Mouse (Mus musculus): ENCODE measurements around the gene Grhpr. TPM values are rescaled to one million over a fixed set of nuclear protein-coding genes. Genes with fewer than 3 reads are reported as not detected.
A peak's percentile ranks its signal among the peaks of the same experiment; 100 is the strongest.
"Not testable (repeated sequence)": the region's sequence is repeated elsewhere in the genome, so short reads cannot be mapped to it uniquely, and the experiment has no call there.

Grhpr gene
- total and polyA plus RNA-seq, 2 experiments from 2014 or later, result 103 to 147 TPM

- Histone ChIP-seq H3K9me3 (replicated peaks; ENCODE audit: control insufficient read depth, low read length) (no peaks in the 10 kb centered on the region), H3K4me2 (ENCODE audit: low read depth, low read length) (peak overlapping the region; percentile 79), H3K27ac (ENCODE audit: low read depth) (no peak overlapping the region), H3K27me3 (ENCODE audit: control insufficient read depth, insufficient read depth, low read length) (no peaks in the 10 kb centered on the region), H3K9ac (replicated peaks; ENCODE audit: low read depth, low read length) (peak overlapping the region; percentile 69), H3K36me3 (replicated peaks; ENCODE audit: control insufficient read depth, insufficient read depth, low read length) (peaks cover 37% of the 10 kb centered on the region), H3K4me1 (ENCODE audit: control insufficient read depth, insufficient read depth) (peaks cover 32% of the 10 kb centered on the region), H3K4me3 (ENCODE audit: low read depth, low read length) (no peak overlapping the region; the same call in 1 of the 2 replicates)
- WGBS, result 52% methylated on average over 11 of the region's 11 CpGs
- DNase-seq (ENCODE audit: low spot score) (no peak), ATAC-seq (ENCODE audit: insufficient read depth, low read depth) (no peak)
- no peak for TF ChIP-seq EP300 (IDR thresholded peaks at IDR 0.05; ENCODE audit: low read depth)
- TF ChIP-seq CTCF (IDR thresholded peaks at IDR 0.05; ENCODE audit: low read depth), result no peak
Observed at GRCm38 (mm10) chr4:44982440-44983130, 1.4 kb downstream of the Grhpr start.

GRCm38 (mm10) chr4:44983131-44983740 is 2.0 kb downstream of the Grhpr start:
- H3K9ac ChIP-seq (replicated peaks; ENCODE audit: low read depth, low read length), result 0 out of 2 replicates have a peak overlapping the region, but pooled peaks have one; percentile 69

GRCm38 (mm10) chr4:44990560-44990959 is 9.4 kb downstream of the Grhpr start:
- no peak for ATAC-seq (ENCODE audit: insufficient read depth, low read depth)
- 96% methylated on average over 5 of the region's 5 CpGs for WGBS

More at GRCm38 (mm10) chr4:44983131-44983740, 2.0 kb downstream of the Grhpr start:
- ATAC-seq (ENCODE audit: insufficient read depth, low read depth) (no peak), DNase-seq (ENCODE audit: low spot score) (no peak)
- 57% methylated on average over 10 of the region's 10 CpGs for WGBS
- peak overlapping the region; percentile 79 for H3K4me2 ChIP-seq (ENCODE audit: low read depth, low read length)
- no peak overlapping the region for H3K27ac ChIP-seq (ENCODE audit: low read depth)
- H3K4me1 ChIP-seq (ENCODE audit: control insufficient read depth, insufficient read depth), result peaks cover 32% of the 10 kb centered on the region
- peaks cover 40% of the 10 kb centered on the region for H3K36me3 ChIP-seq (replicated peaks; ENCODE audit: control insufficient read depth, insufficient read depth, low read length)
- no peak for TF ChIP-seq CTCF (IDR thresholded peaks at IDR 0.05; ENCODE audit: low read depth)
- TF ChIP-seq EP300 (IDR thresholded peaks at IDR 0.05; ENCODE audit: low read depth), result no peak
- H3K4me3 ChIP-seq (ENCODE audit: low read depth, low read length), result no peak overlapping the region
- no peaks in the 10 kb centered on the region for H3K9me3 ChIP-seq (replicated peaks; ENCODE audit: control insufficient read depth, low read length)
- no peaks in the 10 kb centered on the region for H3K27me3 ChIP-seq (ENCODE audit: control insufficient read depth, insufficient read depth, low read length)

DNA sequence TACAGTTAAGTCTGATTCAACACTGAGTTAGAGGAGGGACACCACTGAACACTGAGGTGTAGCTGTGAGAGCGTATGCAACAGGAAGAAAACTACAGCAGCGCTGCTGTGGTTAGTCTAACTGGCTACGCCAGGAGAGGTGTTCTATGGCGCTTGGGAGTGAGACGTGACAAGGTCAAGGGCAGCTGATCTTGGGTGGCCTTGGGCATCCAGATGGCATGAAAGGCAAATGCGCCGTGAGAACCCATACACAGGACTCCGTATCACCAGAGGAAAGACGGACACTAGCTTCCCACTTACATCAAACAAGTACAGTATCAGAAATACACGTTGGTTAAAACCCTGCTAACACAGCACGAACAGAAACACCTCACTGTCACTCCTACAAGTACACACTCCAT is 11.1 kb downstream of the Grhpr start:
- H3K4me3 ChIP-seq (ENCODE audit: low read depth, low read length), result not testable (repeated sequence)
- WGBS, result 80% methylated on average over 11 of the region's 11 CpGs

More at GRCm38 (mm10) chr4:44990560-44990959, 9.4 kb downstream of the Grhpr start:
- Histone ChIP-seq H3K4me2 (ENCODE audit: low read depth, low read length) (no peak overlapping the region), H3K9ac (replicated peaks; ENCODE audit: low read depth, low read length) (no peak overlapping the region), H3K27me3 (ENCODE audit: control insufficient read depth, insufficient read depth, low read length) (no peaks in the 10 kb centered on the region), H3K4me3 (ENCODE audit: low read depth, low read length) (no peak overlapping the region), H3K9me3 (replicated peaks; ENCODE audit: control insufficient read depth, low read length) (no peaks in the 10 kb centered on the region), H3K27ac (ENCODE audit: low read depth) (no peak overlapping the region), H3K4me1 (ENCODE audit: control insufficient read depth, insufficient read depth) (no peaks in the 10 kb centered on the region), H3K36me3 (replicated peaks; ENCODE audit: control insufficient read depth, insufficient read depth, low read length) (peaks cover 77% of the 10 kb centered on the region)
- DNase-seq (ENCODE audit: low spot score), result no peak
- TF ChIP-seq EP300 (IDR thresholded peaks at IDR 0.05; ENCODE audit: low read depth) (no peak), CTCF (IDR thresholded peaks at IDR 0.05; ENCODE audit: low read depth) (no peak)

DNA sequence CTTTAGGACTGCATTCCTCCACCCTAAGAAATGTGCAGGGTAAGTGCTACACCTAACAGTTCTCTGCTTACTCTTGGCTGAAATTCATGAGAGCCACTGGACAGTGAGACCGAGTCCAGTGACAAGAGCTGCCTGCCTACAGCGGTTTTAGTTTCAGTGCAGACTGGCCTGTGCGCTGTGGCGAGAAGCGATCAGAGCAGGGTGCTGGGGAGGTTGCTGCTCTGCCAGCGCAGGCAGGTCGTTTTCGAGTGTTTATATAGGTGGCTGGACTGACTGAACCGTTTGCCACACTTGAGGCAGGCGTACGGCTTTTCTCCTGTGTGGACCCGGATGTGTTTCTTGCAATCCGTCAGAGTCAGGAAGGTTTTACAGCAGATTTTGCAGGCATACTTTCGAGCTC is 12.0 kb downstream of the Grhpr start:
- H3K4me2 ChIP-seq (ENCODE audit: low read depth, low read length); H3K9ac ChIP-seq (replicated peaks; ENCODE audit: low read depth, low read length); H3K27me3 ChIP-seq (ENCODE audit: control insufficient read depth, insufficient read depth, low read length); H3K4me1 ChIP-seq (ENCODE audit: control insufficient read depth, insufficient read depth); ATAC-seq (ENCODE audit: insufficient read depth, low read depth); H3K27ac ChIP-seq (ENCODE audit: low read depth); H3K4me3 ChIP-seq (ENCODE audit: low read depth, low read length); DNase-seq (ENCODE audit: low spot score); H3K9me3 ChIP-seq (replicated peaks; ENCODE audit: control insufficient read depth, low read length): not testable (repeated sequence)
- WGBS, result 87% methylated on average over 14 of the region's 14 CpGs
- peaks cover 54% of the 10 kb centered on the region for H3K36me3 ChIP-seq (replicated peaks; ENCODE audit: control insufficient read depth, insufficient read depth, low read length)

More for the DNA sequence above, 11.1 kb downstream of the Grhpr start:
- ATAC-seq (ENCODE audit: insufficient read depth, low read depth); H3K27me3 ChIP-seq (ENCODE audit: control insufficient read depth, insufficient read depth, low read length); H3K4me1 ChIP-seq (ENCODE audit: control insufficient read depth, insufficient read depth); H3K27ac ChIP-seq (ENCODE audit: low read depth); H3K9ac ChIP-seq (replicated peaks; ENCODE audit: low read depth, low read length); DNase-seq (ENCODE audit: low spot score); H3K4me2 ChIP-seq (ENCODE audit: low read depth, low read length); H3K9me3 ChIP-seq (replicated peaks; ENCODE audit: control insufficient read depth, low read length): not testable (repeated sequence)
- peaks cover 59% of the 10 kb centered on the region for H3K36me3 ChIP-seq (replicated peaks; ENCODE audit: control insufficient read depth, insufficient read depth, low read length)
